Mouse (Mus musculus): ENCODE data around the gene Cd38. TPM values are rescaled to one million over a fixed set of nuclear protein-coding genes. Genes with fewer than 3 reads are reported as not detected.

The Cd38 gene
- polyA plus RNA-seq, 1 experiment = 7.4 TPM

- Histone ChIP-seq H3K27me3 (ENCODE audit: control insufficient read depth, insufficient read depth, low read length) (no peaks in the 10 kb centered on the region), H3K27ac (ENCODE audit: control insufficient read depth, insufficient read depth, low read length) (peak overlapping the region; percentile 55; the same call in 1 of the 2 replicates), H3K4me1 (replicated peaks; ENCODE audit: control insufficient read depth, insufficient read depth, low read length) (peaks cover 23% of the 10 kb centered on the region), H3K36me3 (ENCODE audit: control insufficient read depth, insufficient read depth, low read length) (no peaks in the 10 kb centered on the region), H3K4me3 (ENCODE audit: control insufficient read depth, insufficient read depth, low read length) (no peak overlapping the region)
- no peak for TF ChIP-seq CTCF (IDR thresholded peaks at IDR 0.05; ENCODE audit: borderline replicate concordance, control insufficient read depth, extremely low read depth, insufficient read depth, low read length, poor library complexity)
- TF ChIP-seq POLR2A (IDR thresholded peaks at IDR 0.05; ENCODE audit: control insufficient read depth, extremely low read depth, insufficient read depth, low read length, poor library complexity) = no peak
- DNase-seq = no peak
- WGBS = 92% methylated on average over 2 of the region's 2 CpGs
Measured at GRCm38 (mm10) chr5:43826883-43827282, 41.5 kb upstream of the Cd38 start.

- Histone ChIP-seq H3K4me3 (ENCODE audit: control insufficient read depth, insufficient read depth, low read length) (no peak overlapping the region), H3K27ac (ENCODE audit: control insufficient read depth, insufficient read depth, low read length) (no peak overlapping the region), H3K36me3 (ENCODE audit: control insufficient read depth, insufficient read depth, low read length) (no peaks in the 10 kb centered on the region), H3K27me3 (ENCODE audit: control insufficient read depth, insufficient read depth, low read length) (no peaks in the 10 kb centered on the region), H3K4me1 (replicated peaks; ENCODE audit: control insufficient read depth, insufficient read depth, low read length) (peaks cover 23% of the 10 kb centered on the region)
- DNase-seq = no peak
- 53% methylated on average over 9 of the region's 9 CpGs for WGBS
- no peak for TF ChIP-seq CTCF (IDR thresholded peaks at IDR 0.05; ENCODE audit: borderline replicate concordance, control insufficient read depth, extremely low read depth, insufficient read depth, low read length, poor library complexity)
- TF ChIP-seq POLR2A (IDR thresholded peaks at IDR 0.05; ENCODE audit: control insufficient read depth, extremely low read depth, insufficient read depth, low read length, poor library complexity) = no peak
Measured at GRCm38 (mm10) chr5:43827366-43827765, 41.0 kb upstream of the Cd38 start.

- DNase-seq = no peak
- Histone ChIP-seq H3K36me3 (ENCODE audit: control insufficient read depth, insufficient read depth, low read length) (no peaks in the 10 kb centered on the region), H3K27ac (ENCODE audit: control insufficient read depth, insufficient read depth, low read length) (no peak overlapping the region), H3K27me3 (ENCODE audit: control insufficient read depth, insufficient read depth, low read length) (no peaks in the 10 kb centered on the region), H3K4me3 (ENCODE audit: control insufficient read depth, insufficient read depth, low read length) (no peak overlapping the region), H3K4me1 (replicated peaks; ENCODE audit: control insufficient read depth, insufficient read depth, low read length) (no peaks in the 10 kb centered on the region)
- TF ChIP-seq CTCF (IDR thresholded peaks at IDR 0.05; ENCODE audit: borderline replicate concordance, control insufficient read depth, extremely low read depth, insufficient read depth, low read length, poor library complexity) (no peak), POLR2A (IDR thresholded peaks at IDR 0.05; ENCODE audit: control insufficient read depth, extremely low read depth, insufficient read depth, low read length, poor library complexity) (no peak)
- 94% methylated on average over 7 of the region's 7 CpGs for WGBS
Measured at GRCm38 (mm10) chr5:43836590-43836989, 31.8 kb upstream of the Cd38 start.

- DNase-seq = peak; percentile 60
- WGBS = 41% methylated on average over 5 of the region's 5 CpGs
Measured at GRCm38 (mm10) chr5:43837372-43837771, 31.0 kb upstream of the Cd38 start.

GRCm38 (mm10) chr5:43841144-43842010, 27.0 kb upstream of the Cd38 start:
- Histone ChIP-seq H3K27me3 (ENCODE audit: control insufficient read depth, insufficient read depth, low read length) (no peaks in the 10 kb centered on the region), H3K27ac (ENCODE audit: control insufficient read depth, insufficient read depth, low read length) (no peak overlapping the region), H3K4me1 (replicated peaks; ENCODE audit: control insufficient read depth, insufficient read depth, low read length) (no peaks in the 10 kb centered on the region), H3K36me3 (ENCODE audit: control insufficient read depth, insufficient read depth, low read length) (no peaks in the 10 kb centered on the region), H3K4me3 (ENCODE audit: control insufficient read depth, insufficient read depth, low read length) (no peak overlapping the region)
- peak; percentile 60 for DNase-seq
- 15% methylated on average over 11 of the region's 11 CpGs for WGBS
- TF ChIP-seq POLR2A (IDR thresholded peaks at IDR 0.05; ENCODE audit: control insufficient read depth, extremely low read depth, insufficient read depth, low read length, poor library complexity) (no peak), CTCF (IDR thresholded peaks at IDR 0.05; ENCODE audit: borderline replicate concordance, control insufficient read depth, extremely low read depth, insufficient read depth, low read length, poor library complexity) (no peak)

More at GRCm38 (mm10) chr5:43837372-43837771, 31.0 kb upstream of the Cd38 start:
- no peak overlapping the region for H3K27ac ChIP-seq (ENCODE audit: control insufficient read depth, insufficient read depth, low read length)
- H3K4me1 ChIP-seq (replicated peaks; ENCODE audit: control insufficient read depth, insufficient read depth, low read length) = no peaks in the 10 kb centered on the region
- no peaks in the 10 kb centered on the region for H3K36me3 ChIP-seq (ENCODE audit: control insufficient read depth, insufficient read depth, low read length)
- no peak for TF ChIP-seq CTCF (IDR thresholded peaks at IDR 0.05; ENCODE audit: borderline replicate concordance, control insufficient read depth, extremely low read depth, insufficient read depth, low read length, poor library complexity)
- TF ChIP-seq POLR2A (IDR thresholded peaks at IDR 0.05; ENCODE audit: control insufficient read depth, extremely low read depth, insufficient read depth, low read length, poor library complexity) = no peak
- H3K27me3 ChIP-seq (ENCODE audit: control insufficient read depth, insufficient read depth, low read length) = no peaks in the 10 kb centered on the region
- H3K4me3 ChIP-seq (ENCODE audit: control insufficient read depth, insufficient read depth, low read length) = no peak overlapping the region

- H3K27me3 ChIP-seq (ENCODE audit: control insufficient read depth, insufficient read depth, low read length) = no peaks in the 10 kb centered on the region
- WGBS = 64% methylated on average over 5 of the region's 5 CpGs
- no peaks in the 10 kb centered on the region for H3K36me3 ChIP-seq (ENCODE audit: control insufficient read depth, insufficient read depth, low read length)
- TF ChIP-seq CTCF (IDR thresholded peaks at IDR 0.05; ENCODE audit: borderline replicate concordance, control insufficient read depth, extremely low read depth, insufficient read depth, low read length, poor library complexity) (no peak), POLR2A (IDR thresholded peaks at IDR 0.05; ENCODE audit: control insufficient read depth, extremely low read depth, insufficient read depth, low read length, poor library complexity) (no peak)
- no peak overlapping the region for H3K4me3 ChIP-seq (ENCODE audit: control insufficient read depth, insufficient read depth, low read length)
- no peak overlapping the region for H3K27ac ChIP-seq (ENCODE audit: control insufficient read depth, insufficient read depth, low read length)
- DNase-seq = no peak
- H3K4me1 ChIP-seq (replicated peaks; ENCODE audit: control insufficient read depth, insufficient read depth, low read length) = no peaks in the 10 kb centered on the region
Measured at GRCm38 (mm10) chr5:43842011-43842285, 26.4 kb upstream of the Cd38 start.
